Mouse (Mus musculus): ENCODE data around the gene 2810006K23Rik.
"Not testable (repeated sequence)": the region's sequence is repeated elsewhere in the genome, so short reads cannot be mapped to it uniquely, and the experiment has no call there.

Gene 2810006K23Rik

GRCm38 (mm10) chr5:124349196-124349595, 21.3 kb downstream of the 2810006K23Rik start:
- peak; percentile 59 for DNase-seq (ENCODE audit: low spot score)

DNA sequence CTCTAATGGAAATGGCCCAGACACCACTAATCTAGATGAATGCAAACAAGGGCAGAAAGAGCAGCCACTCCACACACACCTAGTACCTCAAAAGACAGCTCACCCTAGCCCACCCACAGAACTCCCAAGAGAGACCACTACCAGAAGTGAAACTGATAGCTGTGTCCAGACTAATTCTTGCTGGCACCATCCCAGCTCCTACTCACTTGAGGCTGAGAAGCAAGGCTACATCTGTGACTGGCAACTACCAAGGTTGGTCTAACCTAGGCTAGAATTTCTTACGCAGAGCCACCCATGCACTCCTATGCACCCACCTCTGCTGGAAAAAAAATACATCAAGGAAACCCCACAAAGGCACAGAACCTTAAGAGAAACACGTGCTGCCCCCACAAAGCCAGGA, 22.5 kb downstream of the 2810006K23Rik start:
- no peak for DNase-seq (ENCODE audit: low spot score)

GRCm38 (mm10) chr5:124351111-124351560, 23.2 kb downstream of the 2810006K23Rik start:
- DNase-seq (ENCODE audit: low spot score) = peak; percentile 73

DNA sequence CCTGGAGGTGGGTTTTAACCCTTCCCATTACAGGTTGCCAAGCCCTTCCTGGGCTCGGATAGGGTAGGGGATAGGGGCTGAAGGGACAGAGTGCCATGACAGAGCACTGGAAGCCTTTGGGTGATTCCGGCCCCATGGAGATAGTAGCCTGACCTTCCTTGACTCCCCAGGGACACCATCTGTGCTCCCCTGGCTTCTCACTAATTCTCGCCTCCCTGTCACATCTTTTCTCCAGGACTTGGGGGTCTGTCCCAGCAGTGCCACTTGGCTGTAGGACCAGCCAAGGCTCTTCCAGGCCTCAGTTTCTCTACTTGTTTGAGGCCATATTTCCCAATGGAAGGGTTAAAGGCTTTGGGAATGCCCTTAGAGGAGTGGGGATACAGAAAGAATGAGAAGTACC, 23.7 kb downstream of the 2810006K23Rik start:
- DNase-seq (ENCODE audit: low spot score) = no peak

DNA sequence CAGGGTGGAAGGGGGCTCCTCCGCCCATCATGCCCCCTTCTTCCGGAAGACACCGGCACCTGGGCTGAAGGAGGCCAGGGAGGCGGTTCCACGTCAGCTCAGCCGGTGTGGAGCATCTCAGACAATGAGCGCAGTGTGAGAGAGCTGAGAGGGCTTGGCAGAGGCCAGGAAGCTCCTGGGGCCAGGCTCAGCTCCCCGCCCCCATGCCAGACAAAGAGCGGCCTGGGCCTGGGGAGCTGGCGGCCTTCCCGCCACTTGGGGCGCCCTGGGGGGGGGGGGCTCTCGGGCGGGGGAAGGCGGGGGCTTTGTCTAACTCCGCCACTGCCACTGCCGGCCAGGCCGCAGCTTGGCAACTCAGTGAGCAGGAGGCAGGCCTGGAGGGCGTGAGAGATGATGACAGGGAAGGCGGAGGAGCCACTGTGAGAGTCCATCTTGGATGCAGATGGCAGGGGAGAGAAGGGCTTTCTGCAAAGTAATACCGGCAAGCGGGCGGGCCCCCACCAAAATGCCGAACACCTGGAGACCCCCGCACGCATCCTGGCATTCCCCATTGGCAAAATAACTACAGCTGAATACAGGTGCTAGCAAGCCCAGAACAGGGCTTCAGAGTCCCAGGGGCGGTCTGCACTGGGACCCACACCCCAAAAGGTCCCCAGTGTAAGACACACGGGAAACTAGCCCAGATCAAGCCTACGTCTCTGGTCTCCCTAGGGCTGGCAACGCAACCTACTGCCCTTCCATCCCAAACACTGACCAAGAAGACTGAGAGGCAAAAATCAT, 24.4 kb downstream of the 2810006K23Rik start:
- DNase-seq (ENCODE audit: low spot score) = peak; percentile 92

GRCm38 (mm10) chr5:124353011-124353725, 25.3 kb downstream of the 2810006K23Rik start:
- peak; percentile 79 for DNase-seq (ENCODE audit: low spot score)

DNA sequence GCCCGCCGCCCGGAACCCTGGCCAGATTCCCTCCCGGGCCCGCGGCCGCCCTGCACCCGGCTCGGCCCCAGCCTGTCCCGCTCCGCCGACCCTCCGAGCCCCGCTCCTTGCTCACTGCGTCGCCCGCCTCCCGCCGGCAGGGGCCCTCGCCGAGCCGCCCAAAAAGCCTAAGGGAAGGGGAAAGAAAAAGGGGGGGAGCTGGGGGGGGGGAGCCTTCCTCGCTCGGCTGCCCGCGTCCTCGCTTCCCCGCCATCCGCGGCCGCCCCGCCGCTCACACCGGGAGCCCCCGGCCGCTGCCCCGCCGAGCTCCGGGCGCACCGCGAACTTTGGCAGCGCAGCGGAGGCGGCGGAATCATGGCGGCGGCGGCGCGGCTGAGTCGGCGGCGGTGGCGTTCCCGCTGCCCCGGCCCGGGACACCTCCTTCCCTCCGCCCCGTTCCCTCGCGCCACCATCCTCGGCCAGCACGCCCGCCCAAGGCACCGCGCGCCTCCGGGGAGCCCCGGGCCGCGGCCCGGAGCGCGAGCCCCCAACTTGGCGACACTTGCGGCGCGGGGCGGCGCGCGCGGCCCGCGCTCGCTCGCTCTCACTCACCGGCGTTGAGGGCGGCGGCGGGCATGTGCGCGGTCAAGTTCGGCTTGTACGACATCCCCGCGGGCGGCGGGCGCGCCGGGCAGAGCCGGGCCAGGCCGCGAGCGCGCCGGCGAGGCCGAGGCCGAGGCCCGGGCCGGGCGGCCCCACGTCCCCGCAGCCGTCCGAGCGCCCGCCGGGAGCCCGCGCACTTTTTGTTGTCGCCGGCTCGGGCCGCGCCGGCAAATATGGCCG, 26.0 kb downstream of the 2810006K23Rik start:
- peak; percentile 71 for DNase-seq (ENCODE audit: low spot score)

- DNase-seq (ENCODE audit: low spot score) = peak; percentile 56
These were observed 26.9 kb downstream of the 2810006K23Rik start for GRCm38 (mm10) chr5:124354574-124355424.

DNA sequence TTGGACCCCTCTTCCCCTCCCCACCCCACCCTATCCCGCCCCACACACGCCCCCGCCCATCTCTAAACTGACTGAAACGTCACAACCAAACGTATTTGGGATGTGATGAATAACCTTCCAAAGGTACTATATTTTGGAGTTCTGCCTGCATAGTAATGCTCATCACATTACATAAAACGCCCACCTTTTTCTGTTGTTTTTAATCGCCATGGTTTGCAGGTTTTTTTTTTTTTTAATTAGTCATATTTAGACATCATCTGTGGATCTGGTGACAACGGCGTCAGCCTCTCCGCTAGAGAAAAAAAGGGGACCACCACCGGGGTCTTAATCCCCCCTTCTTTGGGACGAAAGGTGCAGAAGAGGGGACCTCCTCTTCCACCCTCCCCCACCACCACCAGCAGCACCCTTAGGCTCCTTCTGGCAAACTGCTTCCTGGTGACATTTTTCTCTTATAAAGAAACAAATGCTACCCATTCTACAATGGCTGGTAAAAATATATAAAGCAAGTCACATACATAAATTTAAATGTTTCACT, 27.6 kb downstream of the 2810006K23Rik start:
- DNase-seq (ENCODE audit: low spot score) = no peak

DNA sequence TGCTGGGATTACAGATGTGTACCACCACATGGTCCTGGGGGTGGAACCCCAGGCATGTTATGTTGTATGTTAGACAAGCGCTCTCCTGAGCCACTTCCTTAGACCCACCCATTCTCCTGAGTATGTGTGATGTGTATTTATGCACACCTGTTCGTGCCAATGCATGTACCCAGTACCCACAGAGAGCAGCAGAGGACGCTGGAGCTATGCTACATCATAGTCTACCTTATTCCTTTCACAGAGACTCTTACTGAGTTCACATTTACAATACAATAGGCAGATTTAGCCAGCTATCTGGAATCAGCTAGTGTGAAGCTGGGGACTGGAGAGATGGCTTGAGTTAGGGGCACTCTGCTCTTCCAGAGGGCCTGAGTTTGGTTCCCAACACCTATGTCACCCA, 28.8 kb downstream of the 2810006K23Rik start:
- no peak for DNase-seq (ENCODE audit: low spot score)

GRCm38 (mm10) chr5:124359641-124360040, 31.8 kb downstream of the 2810006K23Rik start:
- no peak for DNase-seq (ENCODE audit: low spot score)

DNA sequence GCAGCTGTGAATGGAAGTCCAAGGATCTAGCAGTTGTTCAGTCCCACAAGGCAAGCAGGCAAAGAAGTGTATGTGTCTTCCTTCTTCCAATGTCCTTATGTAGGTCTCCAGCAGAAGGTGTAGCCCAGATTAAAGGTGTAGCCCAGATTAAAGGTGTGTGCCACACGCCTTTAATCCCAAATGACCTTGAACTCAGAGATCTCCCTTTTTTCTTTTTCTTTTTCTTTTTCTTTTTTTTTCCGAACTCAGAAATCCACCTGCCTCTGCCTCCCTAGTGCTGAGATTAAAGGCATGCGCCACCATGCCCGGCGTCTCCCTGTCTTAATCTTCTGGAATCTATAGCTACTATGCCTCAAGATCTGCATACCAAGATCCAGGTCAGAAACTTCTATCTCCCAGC, 35.1 kb downstream of the 2810006K23Rik start, which contains the start of gene Cdk2ap1:
Gene Cdk2ap1 (minus strand): TSS at position 101 of the 400 bp plus-strand sequence.
- DNase-seq (ENCODE audit: low spot score) = not testable (repeated sequence)

DNA sequence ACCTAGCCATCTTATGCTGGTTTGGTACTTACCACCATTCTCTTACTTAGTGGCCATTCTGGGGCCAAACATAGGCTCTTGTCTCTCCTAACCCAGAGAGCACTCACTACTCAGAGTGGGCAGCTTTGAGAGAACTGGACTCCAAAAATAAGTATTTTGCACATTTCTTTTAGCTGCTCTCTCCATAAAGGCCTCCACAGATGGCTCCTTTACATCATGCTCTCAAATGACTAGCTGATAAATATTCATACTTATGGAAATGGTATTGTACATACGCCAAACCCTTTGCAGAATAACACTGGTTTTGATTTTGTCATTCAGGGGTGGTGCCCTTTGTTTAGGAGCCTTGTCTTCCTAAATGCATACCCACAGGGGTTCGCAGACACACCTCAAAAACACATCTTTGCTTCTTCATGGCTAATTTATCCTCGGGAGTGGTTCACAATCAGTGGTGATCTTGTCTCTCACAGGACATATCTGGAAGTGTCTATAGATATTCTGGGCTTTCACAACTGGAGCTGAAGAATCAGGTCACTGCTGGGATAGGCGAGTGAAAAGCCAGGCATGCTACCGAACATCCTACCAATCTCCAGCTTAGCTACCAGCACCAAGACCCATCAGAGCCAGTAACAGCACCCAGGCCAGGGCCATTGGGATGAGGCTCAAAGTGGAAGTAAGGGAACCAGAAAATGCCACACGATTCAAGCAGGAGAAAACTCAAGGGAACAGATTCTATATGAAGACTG, 36.5 kb downstream of the 2810006K23Rik start:
- DNase-seq (ENCODE audit: low spot score) = no peak

DNA sequence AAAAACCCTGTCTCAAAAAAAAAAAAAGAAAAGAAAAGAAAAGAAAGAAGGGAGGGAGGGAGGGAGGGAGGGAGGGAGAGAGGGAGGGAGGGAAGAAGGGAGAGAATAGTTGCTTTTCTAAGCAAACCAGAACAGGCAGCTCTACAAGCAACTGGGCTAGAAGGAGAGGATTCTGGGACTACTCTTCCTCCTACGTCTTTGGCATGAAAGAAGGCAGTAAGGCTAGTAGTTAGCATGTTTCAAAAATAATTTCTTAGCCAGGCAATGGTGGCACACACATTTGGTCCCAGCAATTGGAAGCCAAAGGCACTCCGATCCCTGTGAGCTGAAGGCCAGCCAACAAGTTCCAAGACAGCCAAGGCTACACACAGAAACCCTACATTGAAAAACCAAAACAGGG, 37.9 kb downstream of the 2810006K23Rik start:
- no peak for DNase-seq (ENCODE audit: low spot score)

GRCm38 (mm10) chr5:124366721-124367120, 38.8 kb downstream of the 2810006K23Rik start:
- DNase-seq (ENCODE audit: low spot score) = no peak

DNA sequence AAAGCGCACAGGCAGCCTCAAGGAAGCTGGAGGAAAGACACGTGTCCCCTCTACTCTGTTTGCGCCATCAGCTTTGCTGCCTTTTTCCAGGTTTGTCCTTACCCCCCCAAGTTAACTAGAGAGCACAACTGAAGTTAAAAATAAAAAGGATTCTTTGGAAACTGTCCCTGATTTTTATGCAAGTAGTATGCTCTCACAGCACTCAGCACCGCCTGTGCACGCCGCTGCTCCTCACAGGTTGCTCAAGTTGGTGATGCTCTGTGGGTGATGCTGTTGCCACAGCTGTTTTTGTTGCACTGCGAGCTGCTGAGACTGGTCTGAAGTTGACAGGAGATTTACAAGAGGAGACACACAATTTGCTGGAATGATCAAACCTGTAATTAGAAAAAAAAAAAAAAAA, 46.4 kb downstream of the 2810006K23Rik start:
- no peak for DNase-seq (ENCODE audit: low spot score)

DNA sequence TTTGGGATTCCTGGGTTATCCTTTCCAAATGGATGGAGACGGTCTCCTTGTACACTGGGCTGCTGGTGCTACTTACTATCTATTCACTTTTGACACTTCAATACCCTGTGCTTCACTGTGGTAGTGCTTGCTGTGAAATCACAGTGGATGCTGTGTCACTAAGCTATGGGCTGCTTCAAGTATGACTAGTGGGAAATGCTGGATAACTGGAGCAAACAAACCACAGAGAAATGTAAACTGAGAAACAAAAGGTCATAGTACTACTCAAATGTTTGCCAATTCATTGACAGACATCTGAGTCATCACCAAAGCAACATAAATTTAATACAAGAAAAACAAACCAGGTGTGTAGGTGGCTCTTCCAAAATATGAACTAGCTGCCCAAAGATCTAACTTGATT, 48.5 kb downstream of the 2810006K23Rik start:
- no peak for DNase-seq (ENCODE audit: low spot score)

GRCm38 (mm10) chr5:124377149-124377548, 49.3 kb downstream of the 2810006K23Rik start:
- no peak for DNase-seq (ENCODE audit: low spot score)

DNA sequence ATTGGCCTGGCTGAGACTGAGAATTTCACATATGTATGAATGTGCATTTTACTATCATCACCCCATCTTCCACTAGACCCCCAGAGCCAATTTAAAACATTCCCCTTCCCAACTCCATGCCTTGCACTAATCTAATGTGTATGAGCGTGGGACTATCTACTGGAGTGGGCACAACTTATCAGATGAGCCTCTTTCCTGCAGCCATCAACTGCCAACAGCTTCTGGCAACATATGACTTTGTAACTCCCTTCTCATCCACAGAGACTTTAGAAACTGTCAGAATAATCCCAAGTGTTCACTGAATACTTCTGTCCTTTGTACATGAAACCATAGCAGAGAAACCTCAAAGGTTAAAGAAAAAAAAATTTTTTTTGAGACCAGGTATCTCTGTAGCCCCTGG, 52.2 kb downstream of the 2810006K23Rik start:
- DNase-seq (ENCODE audit: low spot score) = no peak

GRCm38 (mm10) chr5:124387932-124388331, 60.0 kb downstream of the 2810006K23Rik start:
- DNase-seq (ENCODE audit: low spot score) = no peak

All from testis, postnatal 10 days (tissue).